Mouse (Mus musculus) G1E (cell line): ENCODE data around the gene Klhl2.

Experiments used
- CTCF ChIP-seq: IDR thresholded peaks from 2 replicates; pipeline ENCODE4 v1.5.1; 2012; ENCODE audit warnings: low read depth, low read length, inconsistent platforms, mixed read lengths
- GATA1 ChIP-seq: IDR thresholded peaks from 2 replicates; pipeline ENCODE4 v1.6.1; 2012; ENCODE audit warnings: borderline replicate concordance, low read length, inconsistent platforms, mixed read lengths
- POLR2AphosphoS5 ChIP-seq: IDR thresholded peaks from 2 replicates; pipeline ENCODE4 v1.6.1; 2012; ENCODE audit warnings: low read depth, low read length, inconsistent platforms; ENCODE audit not compliant: insufficient replicate concordance
- TAL1 ChIP-seq: conservative IDR thresholded peaks from 2 replicates; pipeline ENCODE4 v1.6.1; 2012; ENCODE audit warnings: low read depth, low read length, inconsistent platforms, mixed read lengths

GRCm38 (mm10) chr8:64777925-64778324 lies 71.9 kb downstream of the Klhl2 start:
- TF ChIP-seq CTCF (no peak), TAL1 (no peak), GATA1 (no peak), POLR2AphosphoS5 (no peak)
